Mouse (Mus musculus) olfactory bulb, adult 2 months (tissue): ENCODE measurements around the gene Gja5.

Experiments
- CTCF ChIP-seq: fragments of 200-500 bp; IDR thresholded peaks from 2 replicates; pipeline ENCODE4 v1.5.1; 2012; ENCODE audit warnings: low read depth, mild to moderate bottlenecking, low read length, moderate library complexity; ENCODE audit not compliant: insufficient read depth
- POLR2A ChIP-seq: fragments of 200-500 bp; IDR thresholded peaks from 2 replicates; pipeline ENCODE4 v1.6.1; 2012; ENCODE audit warnings: mild to moderate bottlenecking, low read depth, low read length, moderate library complexity; ENCODE audit not compliant: insufficient read depth

GRCm38 (mm10) chr3:96902336-96902999 is 2.0 kb upstream of the Gja5 start:
- TF ChIP-seq POLR2A (no peak), CTCF (no peak)
